Mouse (Mus musculus) neural tube, embryonic 10.5 days (tissue): ENCODE data around the gene Olfr95.
"Not testable (repeated sequence)": the region's sequence is repeated elsewhere in the genome, so short reads cannot be mapped to it uniquely, and the experiment has no call there.

Source experiments
- DNase-seq: peaks from one replicate; pipeline ENCODE4 v3.0.0-alpha.2; 2017; ENCODE audit warnings: low spot score; ENCODE audit errors: extremely low spot score

Olfr95 gene

GRCm38 (mm10) chr17:37213018-37213417, at the start of gene Olfr95:
Gene Olfr95 (minus strand): TSS chr17:37213118.
- no peak for DNase-seq

- DNase-seq = no peak
Observed at GRCm38 (mm10) chr17:37250544-37250943, 37.6 kb upstream of the Olfr95 start.

- DNase-seq = no peak
Observed at GRCm38 (mm10) chr17:37249460-37249859, 36.5 kb upstream of the Olfr95 start.

GRCm38 (mm10) chr17:37246715-37247114, 33.8 kb upstream of the Olfr95 start:
- no peak for DNase-seq

GRCm38 (mm10) chr17:37242198-37242597, 29.3 kb upstream of the Olfr95 start:
- no peak for DNase-seq

- DNase-seq = not testable (repeated sequence)
Observed at GRCm38 (mm10) chr17:37237230-37237629, 24.3 kb upstream of the Olfr95 start, which contains the start of gene Olfr97. Gene Olfr97 (minus strand): TSS chr17:37237330.

GRCm38 (mm10) chr17:37221879-37222278, 9.0 kb upstream of the Olfr95 start:
- no peak for DNase-seq

- no peak for DNase-seq
Observed at GRCm38 (mm10) chr17:37219846-37220245, 6.9 kb upstream of the Olfr95 start, which contains the start of gene Olfr96. Gene Olfr96 (plus strand): TSS chr17:37220146.

GRCm38 (mm10) chr17:37218486-37218885, 5.6 kb upstream of the Olfr95 start:
- DNase-seq = no peak

GRCm38 (mm10) chr17:37210884-37211768, 1.8 kb downstream of the Olfr95 start:
- DNase-seq = peak; percentile 24

- DNase-seq = no peak
Observed at GRCm38 (mm10) chr17:37203917-37204236, 9.0 kb downstream of the Olfr95 start.

GRCm38 (mm10) chr17:37203206-37203916, 9.6 kb downstream of the Olfr95 start:
- DNase-seq = peak; percentile 74

GRCm38 (mm10) chr17:37200894-37201293, 12.0 kb downstream of the Olfr95 start, which contains the start of gene Olfr94:
Gene Olfr94 (minus strand): TSS chr17:37200994.
- DNase-seq = no peak

GRCm38 (mm10) chr17:37196845-37197724, 15.8 kb downstream of the Olfr95 start:
- DNase-seq = peak; percentile 75

- DNase-seq = no peak
Observed at GRCm38 (mm10) chr17:37194782-37195181, 18.1 kb downstream of the Olfr95 start.

GRCm38 (mm10) chr17:37193656-37194055, 19.3 kb downstream of the Olfr95 start, which contains the start of gene Ubd:
Gene Ubd (plus strand): TSS chr17:37193892.
- no peak for DNase-seq

- DNase-seq = no peak
Observed at GRCm38 (mm10) chr17:37193032-37193431, 19.9 kb downstream of the Olfr95 start.

- DNase-seq = no peak
Observed at GRCm38 (mm10) chr17:37190711-37191110, 22.2 kb downstream of the Olfr95 start.

- DNase-seq = no peak
Observed at GRCm38 (mm10) chr17:37185474-37185873, 27.4 kb downstream of the Olfr95 start.

- DNase-seq = no peak
Observed at GRCm38 (mm10) chr17:37161394-37161793, 51.5 kb downstream of the Olfr95 start, which contains the start of gene Olfr93. Gene Olfr93 (minus strand): TSS chr17:37161494.
